Mouse (Mus musculus) neural tube, embryonic 11.5 days (tissue): ENCODE data around the gene Paxbp1. TPM values are rescaled to one million over a fixed set of nuclear protein-coding genes. Genes with fewer than 3 reads are reported as not detected.

Source experiments
- polyA plus RNA-seq: library from polyadenylated mRNA; unstranded; fragments of >200 nt; fragmentation: Nextera tagmentation; extraction: Ambion mirVana; gene quantifications from 2 replicates; pipeline ENCODE4 v1.2.1, GENCODE M21; 2014

Gene Paxbp1
- polyA plus RNA-seq, 1 experiment from 2014 or later = 83.5 TPM

Other genes starting within 250 kb of the Paxbp1 start
- 12.8 and 14.0 TPM in 2 replicates for gene Urb1, start 234.1 kb downstream of the Paxbp1 start, polyA plus RNA-seq
- gene Eva1c, start 217.8 kb downstream of the Paxbp1 start, polyA plus RNA-seq = 0.73 and 0.95 TPM in 2 replicates
- gene Cfap298, start 109.4 kb downstream of the Paxbp1 start, polyA plus RNA-seq = 42.8 and 47.9 TPM in 2 replicates
- gene Synj1, start 33.2 kb downstream of the Paxbp1 start, polyA plus RNA-seq = 28.9 and 29.8 TPM in 2 replicates
- 0.15 TPM in 1 of 2 replicates, not detected in the other for gene 4932438H23Rik, start 50.6 kb upstream of the Paxbp1 start, polyA plus RNA-seq
- gene Olig2, start 180.9 kb upstream of the Paxbp1 start, polyA plus RNA-seq = 1.2 and 2.0 TPM in 2 replicates
- 0.31 and 0.45 TPM in 2 replicates for gene Olig1, start 225.2 kb upstream of the Paxbp1 start, polyA plus RNA-seq